Mouse (Mus musculus) forebrain, embryonic 14.5 days (tissue): ENCODE measurements around the gene Kalrn. TPM values are rescaled to one million over a fixed set of nuclear protein-coding genes. Genes with fewer than 3 reads are reported as not detected.

Experiments used
- ATAC-seq: fragments of 200-750 bp; cut with Nextera tagmentation; 2 replicates; pipeline ENCODE4 v1.8.0; 2017; ENCODE audit warnings: mild to moderate bottlenecking, moderate library complexity
- DNase-seq: peaks from one replicate; pipeline ENCODE4 v3.0.0-alpha.2; 2015; ENCODE audit warnings: low spot score
- H3K27ac ChIP-seq: fragments of 300-500 bp; sonication (generic); 2 replicates; pipeline ENCODE4 v1.5.1; 2014; ENCODE audit warnings: low read depth, mild to moderate bottlenecking, control low read depth, low read length, moderate library complexity
- H3K27me3 ChIP-seq: fragments of 300-500 bp; sonication (generic); replicated peaks from 2 replicates; pipeline ENCODE4 v1.6.1; 2014; ENCODE audit warnings: low read length, control low read depth, mixed read lengths; ENCODE audit not compliant: control insufficient read depth, insufficient read depth
- H3K36me3 ChIP-seq: fragments of 300-500 bp; sonication (generic); 2 replicates; pipeline ENCODE4 v1.6.1; 2014; ENCODE audit warnings: low read length, control low read depth; ENCODE audit not compliant: control insufficient read depth, insufficient read depth
- H3K4me1 ChIP-seq: fragments of 300-500 bp; sonication (generic); 2 replicates; pipeline ENCODE4 v1.6.1; 2014; ENCODE audit warnings: antibody characterized with exemption, low read length, control low read depth; ENCODE audit not compliant: control insufficient read depth, insufficient read depth
- H3K4me2 ChIP-seq: fragments of 300-500 bp; sonication (generic); 2 replicates; pipeline ENCODE4 v1.6.1; 2014; ENCODE audit warnings: mild to moderate bottlenecking, control low read depth, low read length
- H3K4me3 ChIP-seq: fragments of 300-500 bp; sonication (generic); 2 replicates; pipeline ENCODE4 v1.5.1; 2014; ENCODE audit warnings: low read depth, low read length, control low read depth
- H3K9ac ChIP-seq: fragments of 300-500 bp; sonication (generic); 2 replicates; pipeline ENCODE4 v1.6.1; 2014; ENCODE audit warnings: mild to moderate bottlenecking, low read length, control low read depth, moderate library complexity
- H3K9me3 ChIP-seq: fragments of 300-500 bp; sonication (generic); replicated peaks from 2 replicates; pipeline ENCODE4 v1.6.1; 2016; ENCODE audit warnings: low read length, control low read depth, mixed read lengths; ENCODE audit not compliant: control insufficient read depth
- WGBS: fragments of 180-500 bp; shearing (Covaris S2); extraction: QIAGEN DNeasy Blood & Tissue Kit; methylation state at CpG from one replicate; pipeline ENCODE4 v1.1.7; 2014; 5-methylcytosine and 5-hydroxymethylcytosine counted together
- polyA plus RNA-seq: library from polyadenylated mRNA; unstranded; fragments of >200 nt; fragmentation: Nextera tagmentation; extraction: Ambion mirVana; gene quantifications from 2 replicates; pipeline ENCODE4 v1.2.1, GENCODE M21; 2014

Kalrn gene
- polyA plus RNA-seq, 1 experiment from 2014 or later, result 19.7 TPM

DNA sequence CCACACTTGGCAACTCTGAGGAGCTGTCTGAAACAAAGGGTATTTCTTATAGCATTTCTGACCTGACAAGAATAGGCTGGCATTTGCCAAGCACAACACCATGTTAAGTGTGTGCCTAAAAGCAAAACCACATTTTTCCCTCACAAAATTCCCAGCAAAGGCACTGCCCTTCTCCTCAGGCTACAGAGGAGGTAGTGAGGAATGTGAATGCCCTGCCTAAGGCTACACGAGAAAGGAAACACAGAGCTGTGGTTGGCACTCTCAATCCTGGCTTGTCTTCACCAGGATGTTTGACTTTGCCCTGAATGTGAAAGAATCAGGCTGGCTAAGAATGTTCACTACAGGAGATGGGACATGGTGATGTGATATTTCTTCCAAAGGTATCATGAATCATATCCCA, 249.8 kb downstream of the Kalrn start:
- H3K27ac ChIP-seq, result no peak overlapping the region
- H3K9ac ChIP-seq, result no peak overlapping the region
- H3K36me3 ChIP-seq, result no peaks in the 10 kb centered on the region
- 86% methylated on average over 1 of the region's 1 CpGs for WGBS
- H3K27me3 ChIP-seq, result no peaks in the 10 kb centered on the region
- DNase-seq (no peak), ATAC-seq (no peak)
- H3K4me3 ChIP-seq, result no peak overlapping the region
- H3K9me3 ChIP-seq, result no peaks in the 10 kb centered on the region
- 0 out of 2 replicates have a peak, but pooled peaks cover 3% of the 10 kb centered on the region for H3K4me1 ChIP-seq
- no peak overlapping the region for H3K4me2 ChIP-seq

DNA sequence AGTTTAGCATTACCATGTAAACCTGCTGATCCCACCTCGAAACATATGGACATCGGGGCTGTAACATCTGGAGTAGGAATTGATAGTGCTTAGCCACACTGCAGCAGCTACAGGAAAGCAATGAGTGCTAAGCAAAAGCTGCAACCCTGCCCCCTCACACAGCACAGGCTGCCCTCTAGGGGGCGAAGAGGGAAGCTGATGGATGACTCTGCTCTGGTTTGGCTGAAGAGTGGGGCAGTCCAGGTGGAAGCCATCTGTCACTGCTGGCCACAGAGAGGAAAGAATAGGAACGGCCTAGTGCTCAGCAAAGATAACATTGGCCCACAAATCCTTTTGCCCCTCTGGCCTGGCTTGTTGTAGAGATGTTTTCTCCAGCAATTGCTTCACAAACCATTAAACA, 250.8 kb downstream of the Kalrn start:
- H3K4me2 ChIP-seq, result no peak overlapping the region
- ATAC-seq, result peak; percentile 81
- no peak overlapping the region for H3K4me3 ChIP-seq
- H3K4me1 ChIP-seq, result 0 out of 2 replicates have a peak, but pooled peaks cover 3% of the 10 kb centered on the region
- no peaks in the 10 kb centered on the region for H3K36me3 ChIP-seq
- H3K27me3 ChIP-seq, result no peaks in the 10 kb centered on the region
- peak; percentile 71 for DNase-seq
- no peaks in the 10 kb centered on the region for H3K9me3 ChIP-seq
- WGBS, result 45% methylated on average over 4 of the region's 4 CpGs
- H3K27ac ChIP-seq, result 0 out of 2 replicates have a peak overlapping the region, but pooled peaks have one; percentile 18
- H3K9ac ChIP-seq, result no peak overlapping the region

- Histone ChIP-seq H3K9me3 (no peaks in the 10 kb centered on the region), H3K36me3 (no peaks in the 10 kb centered on the region), H3K4me1 (peaks cover 9% of the 10 kb centered on the region; the same call in 1 of the 2 replicates), H3K27ac (no peak overlapping the region), H3K9ac (no peak overlapping the region), H3K27me3 (no peaks in the 10 kb centered on the region), H3K4me3 (no peak overlapping the region), H3K4me2 (no peak overlapping the region)
- ATAC-seq (no peak), DNase-seq (no peak)
- 59% methylated on average over 4 of the region's 4 CpGs for WGBS
Observed at GRCm38 (mm10) chr16:34321066-34321790, 252.1 kb downstream of the Kalrn start.

GRCm38 (mm10) chr16:34320023-34320800, 253.1 kb downstream of the Kalrn start:
- no peak overlapping the region for H3K4me3 ChIP-seq
- H3K9ac ChIP-seq, result no peak overlapping the region
- peaks cover 9% of the 10 kb centered on the region; the same call in 1 of the 2 replicates for H3K4me1 ChIP-seq
- 84% methylated on average over 11 of the region's 11 CpGs for WGBS
- no peaks in the 10 kb centered on the region for H3K27me3 ChIP-seq
- no peak overlapping the region for H3K4me2 ChIP-seq
- DNase-seq (no peak), ATAC-seq (no peak)
- H3K9me3 ChIP-seq, result no peaks in the 10 kb centered on the region
- no peaks in the 10 kb centered on the region for H3K36me3 ChIP-seq
- H3K27ac ChIP-seq, result no peak overlapping the region

- Histone ChIP-seq H3K27ac (no peak overlapping the region; the same call in 1 of the 2 replicates), H3K4me1 (peaks cover 9% of the 10 kb centered on the region; the same call in 1 of the 2 replicates), H3K9ac (no peak overlapping the region), H3K9me3 (no peaks in the 10 kb centered on the region), H3K4me3 (no peak overlapping the region), H3K27me3 (no peaks in the 10 kb centered on the region), H3K4me2 (no peak overlapping the region), H3K36me3 (peaks cover 8% of the 10 kb centered on the region; the same call in 1 of the 2 replicates)
- ATAC-seq (no peak), DNase-seq (no peak)
- 56% methylated on average over 3 of the region's 3 CpGs for WGBS
Observed at GRCm38 (mm10) chr16:34317110-34317509, 256.2 kb downstream of the Kalrn start.

DNA sequence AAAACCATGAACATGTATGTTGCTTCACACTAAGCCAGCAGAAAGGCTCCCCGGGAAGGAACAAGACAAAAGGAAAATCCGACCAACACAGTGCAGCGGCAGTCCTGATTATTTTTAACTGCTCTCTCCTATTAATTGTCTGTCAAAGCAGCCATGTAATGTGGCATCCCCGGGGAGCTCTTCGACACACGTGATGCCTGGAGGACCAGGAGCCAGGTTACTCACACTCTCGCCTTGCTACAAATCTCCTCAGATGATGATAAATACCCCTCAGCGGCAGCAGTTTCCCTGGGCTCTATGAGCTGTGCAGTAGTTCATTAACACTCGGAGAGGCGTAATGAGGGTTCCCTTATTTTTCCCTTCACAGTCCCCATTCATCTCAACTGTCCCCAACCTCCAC, 257.1 kb downstream of the Kalrn start:
- no peak overlapping the region; the same call in 1 of the 2 replicates for H3K9ac ChIP-seq
- H3K9me3 ChIP-seq, result no peaks in the 10 kb centered on the region
- 29% methylated on average over 10 of the region's 10 CpGs for WGBS
- ATAC-seq (peak; percentile 23; the same call in 1 of the 2 replicates), DNase-seq (peak; percentile 62)
- H3K36me3 ChIP-seq, result peaks cover 10% of the 10 kb centered on the region; the same call in 1 of the 2 replicates
- no peak overlapping the region for H3K4me3 ChIP-seq
- no peaks in the 10 kb centered on the region for H3K27me3 ChIP-seq
- 0 out of 2 replicates have a peak overlapping the region, but pooled peaks have one; percentile 9 for H3K4me2 ChIP-seq
- peak overlapping the region; percentile 55; the same call in 1 of the 2 replicates for H3K27ac ChIP-seq
- peaks cover 9% of the 10 kb centered on the region; the same call in 1 of the 2 replicates for H3K4me1 ChIP-seq

- 93% methylated on average over 10 of the region's 10 CpGs for WGBS
- peaks cover 22% of the 10 kb centered on the region; the same call in 1 of the 2 replicates for H3K36me3 ChIP-seq
- H3K4me3 ChIP-seq, result no peak overlapping the region
- peaks cover 6% of the 10 kb centered on the region; the same call in 1 of the 2 replicates for H3K4me1 ChIP-seq
- no peaks in the 10 kb centered on the region for H3K9me3 ChIP-seq
- H3K9ac ChIP-seq, result no peak overlapping the region
- DNase-seq (no peak), ATAC-seq (no peak)
- H3K27me3 ChIP-seq, result no peaks in the 10 kb centered on the region
- H3K27ac ChIP-seq, result no peak overlapping the region
- no peak overlapping the region for H3K4me2 ChIP-seq
Observed at GRCm38 (mm10) chr16:34314071-34314470, 259.3 kb downstream of the Kalrn start.

- WGBS, result 82% methylated on average over 1 of the region's 1 CpGs
- Histone ChIP-seq H3K36me3 (peaks cover 39% of the 10 kb centered on the region), H3K4me3 (no peak overlapping the region), H3K9me3 (no peaks in the 10 kb centered on the region), H3K27me3 (no peaks in the 10 kb centered on the region), H3K4me1 (peaks cover 3% of the 10 kb centered on the region; the same call in 1 of the 2 replicates), H3K27ac (no peak overlapping the region), H3K4me2 (no peak overlapping the region), H3K9ac (no peak overlapping the region)
- DNase-seq (no peak), ATAC-seq (no peak)
Observed at GRCm38 (mm10) chr16:34311577-34311976, 261.8 kb downstream of the Kalrn start.
